Mouse (Mus musculus) forebrain, embryonic 16.5 days (tissue): ENCODE results near the gene Apbb2. TPM values are rescaled to one million over a fixed set of nuclear protein-coding genes. Genes with fewer than 3 reads are reported as not detected.

Experiments
- ATAC-seq: fragments of 200-750 bp; cut with Nextera tagmentation; 2 replicates; pipeline ENCODE4 v1.8.0; 2017; ENCODE audit warnings: mild to moderate bottlenecking, moderate library complexity
- H3K27ac ChIP-seq: fragments of 300-500 bp; sonication (generic); 2 replicates; pipeline ENCODE4 v1.5.1; 2014; ENCODE audit warnings: low read length, control low read depth
- H3K27me3 ChIP-seq: fragments of 300-500 bp; sonication (generic); replicated peaks from 2 replicates; pipeline ENCODE4 v1.6.1; 2014; ENCODE audit warnings: low read length; ENCODE audit not compliant: control insufficient read depth, insufficient read depth
- H3K36me3 ChIP-seq: fragments of 300-500 bp; sonication (generic); 2 replicates; pipeline ENCODE4 v1.6.1; 2014; ENCODE audit not compliant: control insufficient read depth, insufficient read depth
- H3K4me1 ChIP-seq: fragments of 300-500 bp; sonication (generic); replicated peaks from 2 replicates; pipeline ENCODE4 v1.6.1; 2014; ENCODE audit warnings: low read length; ENCODE audit not compliant: control insufficient read depth, insufficient read depth
- H3K4me2 ChIP-seq: fragments of 300-500 bp; sonication (generic); 2 replicates; pipeline ENCODE4 v1.6.1; 2014; ENCODE audit warnings: mild to moderate bottlenecking, low read length, control low read depth
- H3K4me3 ChIP-seq: fragments of 300-500 bp; sonication (generic); replicated peaks from 2 replicates; pipeline ENCODE4 v1.5.1; 2014; ENCODE audit warnings: mild to moderate bottlenecking, low read length, control low read depth
- H3K9ac ChIP-seq: fragments of 300-500 bp; sonication (generic); replicated peaks from 2 replicates; pipeline ENCODE4 v1.6.1; 2014; ENCODE audit warnings: low read depth, low read length, control low read depth
- H3K9me3 ChIP-seq: fragments of 300-500 bp; sonication (generic); 2 replicates; pipeline ENCODE4 v1.6.1; 2016; ENCODE audit warnings: low read length; ENCODE audit not compliant: control insufficient read depth
- WGBS: fragments of 180-500 bp; shearing (Covaris S2); extraction: QIAGEN DNeasy Blood & Tissue Kit; methylation state at CpG from one replicate; pipeline ENCODE4 v1.1.7; 2014; 5-methylcytosine and 5-hydroxymethylcytosine counted together
- polyA plus RNA-seq: library from polyadenylated mRNA; unstranded; fragments of >200 nt; fragmentation: Nextera tagmentation; extraction: Ambion mirVana; gene quantifications from 2 replicates; pipeline ENCODE4 v1.2.1, GENCODE M21; 2015

Apbb2 gene
- polyA plus RNA-seq, 1 experiment from 2014 or later: 99.1 TPM

GRCm38 (mm10) chr5:66470837-66471236 is 147.7 kb downstream of the Apbb2 start:
- H3K27ac ChIP-seq: no peak overlapping the region
- H3K36me3 ChIP-seq: no peaks in the 10 kb centered on the region

GRCm38 (mm10) chr5:66469685-66470084 is 148.9 kb downstream of the Apbb2 start:
- Histone ChIP-seq H3K9me3 (no peaks in the 10 kb centered on the region), H3K4me3 (no peak overlapping the region), H3K4me1 (peaks cover 6% of the 10 kb centered on the region; the same call in 1 of the 2 replicates), H3K36me3 (no peaks in the 10 kb centered on the region), H3K27me3 (no peaks in the 10 kb centered on the region), H3K27ac (no peak overlapping the region), H3K4me2 (no peak overlapping the region), H3K9ac (no peak overlapping the region)
- 83% methylated on average over 11 of the region's 11 CpGs for WGBS
- ATAC-seq: no peak

More at GRCm38 (mm10) chr5:66470837-66471236, 147.7 kb downstream of the Apbb2 start:
- Histone ChIP-seq H3K9ac (no peak overlapping the region), H3K27me3 (no peaks in the 10 kb centered on the region), H3K4me1 (peaks cover 6% of the 10 kb centered on the region; the same call in 1 of the 2 replicates), H3K9me3 (no peaks in the 10 kb centered on the region), H3K4me2 (no peak overlapping the region), H3K4me3 (no peak overlapping the region)
- WGBS: 95% methylated on average over 5 of the region's 5 CpGs
- no peak for ATAC-seq

DNA sequence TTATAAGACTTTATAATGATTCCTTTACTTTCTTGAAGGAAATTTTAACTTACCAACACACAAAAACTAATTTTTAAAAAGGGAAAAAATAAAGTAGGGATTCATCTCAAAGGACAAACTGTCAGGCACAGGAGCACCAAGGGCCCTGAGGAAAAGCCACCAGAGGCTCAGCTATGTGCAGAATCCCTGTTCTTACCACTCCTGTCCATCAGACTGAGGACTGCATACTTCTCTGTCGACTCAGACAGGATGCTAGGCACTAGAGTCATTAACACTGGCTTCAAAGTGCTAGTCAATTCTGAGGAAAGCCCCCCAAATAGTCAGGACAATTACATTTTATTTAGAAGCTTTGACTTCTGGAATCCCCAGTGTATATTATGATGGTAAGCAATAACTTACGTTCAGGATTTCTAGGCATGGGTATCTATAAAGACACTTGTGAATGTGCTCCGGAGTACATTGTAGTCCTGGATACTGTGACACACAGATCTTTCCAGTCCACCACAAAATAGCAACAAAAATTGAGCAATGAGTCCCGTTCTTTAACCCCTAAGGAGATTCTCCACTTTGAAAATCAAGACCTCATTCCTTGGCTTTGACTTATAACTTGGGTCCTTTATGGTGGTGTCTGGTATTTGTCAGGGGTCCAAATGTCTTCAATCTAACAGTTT is 150.1 kb downstream of the Apbb2 start:
- no peak overlapping the region for H3K9ac ChIP-seq
- no peak overlapping the region for H3K4me3 ChIP-seq
- 0 out of 2 replicates have a peak, but pooled peaks cover under 1% of the 10 kb centered on the region for H3K4me1 ChIP-seq
- no peak overlapping the region for H3K4me2 ChIP-seq
- no peaks in the 10 kb centered on the region for H3K27me3 ChIP-seq
- WGBS: 90% methylated on average over 4 of the region's 4 CpGs
- no peak for ATAC-seq
- H3K9me3 ChIP-seq: no peaks in the 10 kb centered on the region
- H3K27ac ChIP-seq: no peak overlapping the region
- H3K36me3 ChIP-seq: no peaks in the 10 kb centered on the region

DNA sequence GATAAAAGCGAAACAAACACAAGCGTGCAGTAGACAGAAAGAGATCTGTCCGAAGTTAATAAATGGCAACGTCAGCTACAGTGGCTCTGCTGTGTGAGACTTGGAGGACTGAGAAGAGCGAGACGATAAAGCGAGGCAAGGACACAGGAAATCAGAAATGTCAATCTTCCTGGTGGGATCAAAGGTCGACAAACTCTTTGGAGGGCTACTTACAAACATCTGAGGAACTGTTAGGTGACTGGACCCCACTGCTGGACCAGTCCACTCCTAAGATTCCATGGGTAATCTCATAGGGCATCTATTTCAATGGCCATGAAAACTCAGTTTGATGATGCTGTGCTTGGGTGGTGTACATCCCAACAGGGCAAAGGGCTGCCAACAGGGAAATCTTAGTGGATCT is 155.9 kb downstream of the Apbb2 start:
- Histone ChIP-seq H3K9me3 (no peaks in the 10 kb centered on the region), H3K9ac (no peak overlapping the region), H3K4me1 (no peaks in the 10 kb centered on the region), H3K27ac (no peak overlapping the region), H3K36me3 (no peaks in the 10 kb centered on the region), H3K4me3 (no peak overlapping the region), H3K4me2 (no peak overlapping the region), H3K27me3 (no peaks in the 10 kb centered on the region)
- no peak for ATAC-seq
- WGBS: 82% methylated on average over 8 of the region's 8 CpGs

- ATAC-seq: no peak
- no peaks in the 10 kb centered on the region for H3K36me3 ChIP-seq
- 81% methylated on average over 5 of the region's 5 CpGs for WGBS
- no peak overlapping the region for H3K4me3 ChIP-seq
- no peaks in the 10 kb centered on the region for H3K9me3 ChIP-seq
- H3K9ac ChIP-seq: no peak overlapping the region
- H3K27me3 ChIP-seq: no peaks in the 10 kb centered on the region
- H3K4me1 ChIP-seq: no peaks in the 10 kb centered on the region
- H3K27ac ChIP-seq: no peak overlapping the region
- H3K4me2 ChIP-seq: no peak overlapping the region
Measured at GRCm38 (mm10) chr5:66458851-66459250, 159.7 kb downstream of the Apbb2 start.

- 94% methylated on average over 5 of the region's 5 CpGs for WGBS
- no peak overlapping the region for H3K4me3 ChIP-seq
- peaks cover 4% of the 10 kb centered on the region; the same call in 1 of the 2 replicates for H3K4me1 ChIP-seq
- no peak overlapping the region for H3K27ac ChIP-seq
- no peaks in the 10 kb centered on the region for H3K27me3 ChIP-seq
- H3K9ac ChIP-seq: no peak overlapping the region
- ATAC-seq: no peak
- no peaks in the 10 kb centered on the region for H3K9me3 ChIP-seq
- H3K4me2 ChIP-seq: no peak overlapping the region
- peaks cover 5% of the 10 kb centered on the region; the same call in 1 of the 2 replicates for H3K36me3 ChIP-seq
Measured at GRCm38 (mm10) chr5:66455271-66455670, 163.3 kb downstream of the Apbb2 start.

GRCm38 (mm10) chr5:66454826-66455225 is 163.8 kb downstream of the Apbb2 start:
- no peak overlapping the region for H3K4me3 ChIP-seq
- H3K27me3 ChIP-seq: no peaks in the 10 kb centered on the region
- no peak overlapping the region for H3K9ac ChIP-seq
- no peak overlapping the region for H3K4me2 ChIP-seq
- ATAC-seq: no peak
- peaks cover 4% of the 10 kb centered on the region; the same call in 1 of the 2 replicates for H3K4me1 ChIP-seq
- H3K9me3 ChIP-seq: no peaks in the 10 kb centered on the region
- 91% methylated on average over 4 of the region's 4 CpGs for WGBS
- peaks cover 5% of the 10 kb centered on the region; the same call in 1 of the 2 replicates for H3K36me3 ChIP-seq
- H3K27ac ChIP-seq: no peak overlapping the region

DNA sequence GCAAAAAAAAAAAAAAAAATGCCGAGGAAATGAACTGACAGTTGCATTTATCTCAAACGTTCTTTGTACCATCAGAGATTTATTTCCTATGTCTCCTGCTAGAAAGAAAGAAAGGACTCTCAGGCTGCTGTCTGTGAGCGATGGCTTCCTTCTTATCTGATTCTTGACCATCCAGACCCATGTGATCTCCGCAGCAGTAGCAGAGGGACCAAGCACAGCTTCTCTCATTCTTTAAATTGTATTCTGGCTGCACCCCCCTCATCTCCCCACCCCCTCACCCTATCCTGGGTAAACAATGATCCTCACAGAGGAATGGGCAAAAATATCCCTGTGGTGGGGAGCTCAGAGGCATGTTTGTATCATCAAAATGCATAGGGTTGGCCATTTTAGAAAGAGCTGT is 165.5 kb downstream of the Apbb2 start:
- 69% methylated on average over 4 of the region's 4 CpGs for WGBS
- Histone ChIP-seq H3K27ac (no peak overlapping the region), H3K27me3 (no peaks in the 10 kb centered on the region), H3K4me2 (no peak overlapping the region), H3K9ac (no peak overlapping the region), H3K36me3 (peaks cover 5% of the 10 kb centered on the region; the same call in 1 of the 2 replicates), H3K9me3 (no peaks in the 10 kb centered on the region), H3K4me3 (no peak overlapping the region), H3K4me1 (peaks cover 4% of the 10 kb centered on the region; the same call in 1 of the 2 replicates)
- ATAC-seq: no peak

DNA sequence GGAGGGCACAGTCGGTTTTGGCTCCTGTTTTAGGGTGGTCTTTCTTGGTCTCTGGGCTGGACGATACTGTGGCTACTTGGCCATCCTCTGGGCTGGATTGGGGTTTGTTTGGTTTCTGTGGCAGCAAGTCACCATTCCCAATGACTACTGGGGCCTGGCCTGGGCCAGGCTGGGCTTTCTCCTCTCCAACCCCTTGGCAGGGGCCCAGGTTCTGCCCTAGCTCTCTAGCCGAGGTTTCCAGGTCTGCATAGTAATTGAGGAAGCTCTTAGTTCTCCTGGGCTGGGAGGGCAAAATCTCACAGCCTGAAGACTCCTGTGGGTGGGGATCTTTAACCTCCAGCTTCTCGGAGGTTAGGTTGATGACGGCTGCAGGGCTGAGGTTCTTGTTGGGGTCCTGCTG is 167.0 kb downstream of the Apbb2 start:
- peaks cover 4% of the 10 kb centered on the region; the same call in 1 of the 2 replicates for H3K4me1 ChIP-seq
- H3K4me2 ChIP-seq: no peak overlapping the region
- H3K9ac ChIP-seq: no peak overlapping the region
- peaks cover 5% of the 10 kb centered on the region; the same call in 1 of the 2 replicates for H3K36me3 ChIP-seq
- no peaks in the 10 kb centered on the region for H3K9me3 ChIP-seq
- ATAC-seq: no peak
- no peak overlapping the region for H3K4me3 ChIP-seq
- 92% methylated on average over 5 of the region's 5 CpGs for WGBS
- no peaks in the 10 kb centered on the region for H3K27me3 ChIP-seq
- H3K27ac ChIP-seq: no peak overlapping the region
